Mouse (Mus musculus): ENCODE data around the gene Pitpnm2. TPM values are rescaled to one million over a fixed set of nuclear protein-coding genes. Genes with fewer than 3 reads are reported as not detected.

The Pitpnm2 gene
- total RNA-seq, 2 experiments from 2014 or later, result 233 to 375 TPM

GRCm38 (mm10) chr5:124085513-124085912 lies 164.0 kb downstream of the Pitpnm2 start:
- intact Hi-C loops (cut with DNase I), result loop anchor here (1.0 to 5.0 kb wide), 3 partner anchors 43 to 139 kb away; no protein-coding TSS in a partner anchor
- DNase-seq (ENCODE audit: low spot score in 2 of 2), result no peak

GRCm38 (mm10) chr5:124084588-124085173 lies 164.9 kb downstream of the Pitpnm2 start:
- intact Hi-C loops (cut with DNase I), result loop anchor here (1.0 to 5.0 kb wide), 3 partner anchors 42 to 138 kb away; no protein-coding TSS in a partner anchor
- DNase-seq (ENCODE audit: low spot score in 2 of 2), result peak; percentile 79 to 81

GRCm38 (mm10) chr5:124083850-124084587 lies 165.5 kb downstream of the Pitpnm2 start:
- no peak for DNase-seq (ENCODE audit: low spot score in 2 of 2)
- intact Hi-C loops (cut with DNase I), result loop anchor here (2.0 kb wide), 1 partner anchor 137 kb away; no protein-coding TSS in a partner anchor

- intact Hi-C loops (cut with DNase I), result no loop called here
- DNase-seq (ENCODE audit: low spot score in 2 of 2), result no peak
These were observed 166.4 kb downstream of the Pitpnm2 start for GRCm38 (mm10) chr5:124082941-124083688.

- intact Hi-C loops (cut with DNase I), result no loop called here
- no peak for DNase-seq (ENCODE audit: low spot score in 2 of 2)
These were observed 167.1 kb downstream of the Pitpnm2 start for GRCm38 (mm10) chr5:124082447-124082846.

- intact Hi-C loops (cut with DNase I), result no loop called here
- no peak for DNase-seq (ENCODE audit: low spot score in 2 of 2)
These were observed 169.7 kb downstream of the Pitpnm2 start for GRCm38 (mm10) chr5:124079880-124080279.

GRCm38 (mm10) chr5:124078794-124079416 lies 170.7 kb downstream of the Pitpnm2 start:
- DNase-seq (ENCODE audit: low spot score in 2 of 2), result peak; percentile 51 to 58
- intact Hi-C loops (cut with DNase I), result no loop called here

GRCm38 (mm10) chr5:124077856-124078460 lies 171.6 kb downstream of the Pitpnm2 start:
- DNase-seq (ENCODE audit: low spot score in 2 of 2), result no peak
- intact Hi-C loops (cut with DNase I), result no loop called here

GRCm38 (mm10) chr5:124077241-124077640 lies 172.3 kb downstream of the Pitpnm2 start:
- intact Hi-C loops (cut with DNase I), result no loop called here
- DNase-seq (ENCODE audit: low spot score in 2 of 2), result no peak

GRCm38 (mm10) chr5:124076559-124076958 lies 173.0 kb downstream of the Pitpnm2 start:
- DNase-seq (ENCODE audit: low spot score in 2 of 2), result no peak
- intact Hi-C loops (cut with DNase I), result no loop called here

GRCm38 (mm10) chr5:124075716-124076115 lies 173.8 kb downstream of the Pitpnm2 start:
- DNase-seq (ENCODE audit: low spot score in 2 of 2), result no peak
- intact Hi-C loops (cut with DNase I), result no loop called here

- DNase-seq (ENCODE audit: low spot score in 2 of 2), result no peak
- intact Hi-C loops (cut with DNase I), result no loop called here
These were observed 174.7 kb downstream of the Pitpnm2 start for GRCm38 (mm10) chr5:124074845-124075307.

GRCm38 (mm10) chr5:124073682-124074081 lies 175.9 kb downstream of the Pitpnm2 start:
- no peak for DNase-seq (ENCODE audit: low spot score in 2 of 2)
- intact Hi-C loops (cut with DNase I), result no loop called here

- intact Hi-C loops (cut with DNase I), result no loop called here
- no peak for DNase-seq (ENCODE audit: low spot score in 2 of 2)
These were observed 179.9 kb downstream of the Pitpnm2 start for GRCm38 (mm10) chr5:124069657-124070056.

Other genes starting within 250 kb of the Pitpnm2 start
- 10 to 100 TPM; 45.8 to 51.0 TPM for gene Vps37b, start 217.5 kb downstream of the Pitpnm2 start, total RNA-seq (2021)
- gene Abcb9, start 154.0 kb downstream of the Pitpnm2 start, total RNA-seq (2021), result 10 to 100 TPM; 55.9 to 57.5 TPM
- 10 to 100 TPM; 37.3 to 37.8 TPM for gene Ogfod2, start 137.5 kb downstream of the Pitpnm2 start, total RNA-seq (2021)
- 10 to 100 TPM; 50.3 to 62.4 TPM for gene Arl6ip4, start 133.7 kb downstream of the Pitpnm2 start, total RNA-seq (2021)
- gene Mphosph9, start 78.2 kb upstream of the Pitpnm2 start, total RNA-seq (2021), result 10 to 100 TPM; 19.6 to 23.8 TPM
- 10 to 100 TPM; 14.4 to 15.4 TPM for gene 2810006K23Rik, start 78.3 kb upstream of the Pitpnm2 start, total RNA-seq (2021)
- 100 to 1,000 TPM; 142 to 165 TPM for gene Cdk2ap1, start 113.3 kb upstream of the Pitpnm2 start, total RNA-seq (2021)
- 100 to 1,000 TPM; 152 to 175 TPM for gene Sbno1, start 176.2 kb upstream of the Pitpnm2 start, total RNA-seq (2021)
- 10 to 100 TPM; 55.1 to 67.8 TPM for gene Kmt5a, start 190.2 kb upstream of the Pitpnm2 start, total RNA-seq (2021)
- 10 to 100 TPM; 18.8 to 20.5 TPM for gene Rilpl2, start 228.6 kb upstream of the Pitpnm2 start, total RNA-seq (2021)
- 10 to 100 TPM; 22.7 to 28.0 TPM for gene Snrnp35, start 233.4 kb upstream of the Pitpnm2 start, total RNA-seq (2021)

Measured in left cerebral cortex, postnatal 36 days (tissue).